Mouse (Mus musculus): ENCODE results near the gene Jph2. TPM values are rescaled to one million over a fixed set of nuclear protein-coding genes. Genes with fewer than 3 reads are reported as not detected.

Jph2 gene
- total RNA-seq, 2 experiments from 2014 or later = 374 to 418 TPM

- DNase-seq (ENCODE audit: low spot score) = no peak
- intact Hi-C loops (cut with DNase I) = loop anchor here (5.0 kb wide), 2 partner anchors 285 to 410 kb away; no protein-coding TSS in a partner anchor
Measured at GRCm38 (mm10) chr2:163332368-163333055, 65.3 kb downstream of the Jph2 start.

GRCm38 (mm10) chr2:163331423-163331822 is 66.4 kb downstream of the Jph2 start:
- no peak for DNase-seq (ENCODE audit: low spot score)
- intact Hi-C loops (cut with DNase I) = loop anchor here (5.0 kb wide), 2 partner anchors 284 to 409 kb away; no protein-coding TSS in a partner anchor

- no peak for DNase-seq (ENCODE audit: low spot score)
- intact Hi-C loops (cut with DNase I) = loop anchor here (1.0 to 5.0 kb wide), 3 partner anchors 229 to 408 kb away; no protein-coding TSS in a partner anchor
Measured at GRCm38 (mm10) chr2:163330742-163331141, 67.1 kb downstream of the Jph2 start.

GRCm38 (mm10) chr2:163323163-163323562 is 74.6 kb downstream of the Jph2 start:
- intact Hi-C loops (cut with DNase I) = no loop called here

GRCm38 (mm10) chr2:163318777-163319176 is 79.0 kb downstream of the Jph2 start:
- DNase-seq (ENCODE audit: low spot score) = no peak
- intact Hi-C loops (cut with DNase I) = no loop called here

More at GRCm38 (mm10) chr2:163323163-163323562, 74.6 kb downstream of the Jph2 start:
- no peak for DNase-seq (ENCODE audit: low spot score)

GRCm38 (mm10) chr2:163317281-163317680 is 80.5 kb downstream of the Jph2 start:
- no peak for DNase-seq (ENCODE audit: low spot score)
- intact Hi-C loops (cut with DNase I) = no loop called here

GRCm38 (mm10) chr2:163310163-163310688 is 87.6 kb downstream of the Jph2 start:
- intact Hi-C loops (cut with DNase I) = no loop called here
- DNase-seq (ENCODE audit: low spot score) = no peak

- no peak for DNase-seq (ENCODE audit: low spot score)
- intact Hi-C loops (cut with DNase I) = no loop called here
Measured at GRCm38 (mm10) chr2:163309376-163309775, 88.4 kb downstream of the Jph2 start.

GRCm38 (mm10) chr2:163303037-163303436 is 94.8 kb downstream of the Jph2 start:
- no peak for DNase-seq (ENCODE audit: low spot score)
- intact Hi-C loops (cut with DNase I) = no loop called here

- DNase-seq (ENCODE audit: low spot score) = no peak
- intact Hi-C loops (cut with DNase I) = no loop called here
Measured at GRCm38 (mm10) chr2:163301641-163302040, 96.2 kb downstream of the Jph2 start.

GRCm38 (mm10) chr2:163300069-163301060 is 97.4 kb downstream of the Jph2 start:
- no peak for DNase-seq (ENCODE audit: low spot score)
- intact Hi-C loops (cut with DNase I) = no loop called here

- intact Hi-C loops (cut with DNase I) = no loop called here
Measured at GRCm38 (mm10) chr2:163296999-163297630, 100.7 kb downstream of the Jph2 start.

GRCm38 (mm10) chr2:163288881-163289379 is 108.9 kb downstream of the Jph2 start:
- DNase-seq (ENCODE audit: low spot score) = no peak
- intact Hi-C loops (cut with DNase I) = loop anchor here (5.0 kb wide), 1 partner anchor 87 kb away; the partner anchor contains the start of gene Tox2

More at GRCm38 (mm10) chr2:163296999-163297630, 100.7 kb downstream of the Jph2 start:
- no peak for DNase-seq (ENCODE audit: low spot score)

Other genes with a start within 250 kb of the Jph2 start
- gene Tox2, start 194.9 kb downstream of the Jph2 start, total RNA-seq (2021) = 1 to 10 TPM; 1.3 to 2.0 TPM
- gene Oser1, start 26.7 kb upstream of the Jph2 start, total RNA-seq (2021) = 10 to 100 TPM; 21.0 to 21.6 TPM
- not detected for gene Gdap1l1, start 40.5 kb upstream of the Jph2 start, total RNA-seq (2021)
- gene Fitm2, start 74.6 kb upstream of the Jph2 start, total RNA-seq (2021) = 100 to 1,000 TPM; 174 to 182 TPM
- gene R3hdml, start 94.3 kb upstream of the Jph2 start, total RNA-seq (2021) = not detected
- not detected for gene Hnf4a, start 108.8 kb upstream of the Jph2 start, total RNA-seq (2021)
- gene Ttpal, start 204.3 kb upstream of the Jph2 start, total RNA-seq (2021) = 1 to 10 TPM; 7.9 to 9.7 TPM
- 100 to 1,000 TPM; 291 to 357 TPM for gene Serinc3, start 247.1 kb upstream of the Jph2 start, total RNA-seq (2021)